Mouse (Mus musculus) thymus, postnatal 14 days (tissue): Measurements from ENCODE around the gene Hopx.

Source experiments
- DNase-seq: peaks from one replicate; pipeline ENCODE4 v3.0.0; 2021

Gene Hopx

GRCm38 (mm10) chr5:77114817-77115731 is at the start of gene Hopx:
Hopx (minus strand) TSS chr5:77115121.
- DNase-seq, result no peak

DNA sequence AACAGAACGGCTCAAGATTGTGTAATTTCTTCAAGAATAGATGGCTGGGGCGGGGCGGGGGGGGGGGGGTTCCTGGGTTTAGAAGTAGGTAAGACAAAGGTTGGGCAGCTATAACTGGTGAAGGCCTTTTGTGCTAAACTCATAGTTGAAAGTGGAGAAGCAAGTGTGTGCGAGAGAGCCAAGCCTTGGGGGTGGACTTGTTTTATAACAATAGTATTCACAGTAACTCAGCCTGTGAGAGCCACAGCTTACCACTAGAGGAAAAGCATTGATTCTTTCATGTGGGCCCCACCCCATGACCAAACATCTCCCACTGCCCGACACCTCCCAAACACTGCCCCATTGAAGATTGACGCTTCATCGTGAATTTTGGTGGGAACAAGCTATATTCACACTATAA is 48.7 kb upstream of the Hopx start:
- no peak for DNase-seq

- DNase-seq, result no peak
These were observed 47.6 kb upstream of the Hopx start for GRCm38 (mm10) chr5:77162566-77162965.

DNA sequence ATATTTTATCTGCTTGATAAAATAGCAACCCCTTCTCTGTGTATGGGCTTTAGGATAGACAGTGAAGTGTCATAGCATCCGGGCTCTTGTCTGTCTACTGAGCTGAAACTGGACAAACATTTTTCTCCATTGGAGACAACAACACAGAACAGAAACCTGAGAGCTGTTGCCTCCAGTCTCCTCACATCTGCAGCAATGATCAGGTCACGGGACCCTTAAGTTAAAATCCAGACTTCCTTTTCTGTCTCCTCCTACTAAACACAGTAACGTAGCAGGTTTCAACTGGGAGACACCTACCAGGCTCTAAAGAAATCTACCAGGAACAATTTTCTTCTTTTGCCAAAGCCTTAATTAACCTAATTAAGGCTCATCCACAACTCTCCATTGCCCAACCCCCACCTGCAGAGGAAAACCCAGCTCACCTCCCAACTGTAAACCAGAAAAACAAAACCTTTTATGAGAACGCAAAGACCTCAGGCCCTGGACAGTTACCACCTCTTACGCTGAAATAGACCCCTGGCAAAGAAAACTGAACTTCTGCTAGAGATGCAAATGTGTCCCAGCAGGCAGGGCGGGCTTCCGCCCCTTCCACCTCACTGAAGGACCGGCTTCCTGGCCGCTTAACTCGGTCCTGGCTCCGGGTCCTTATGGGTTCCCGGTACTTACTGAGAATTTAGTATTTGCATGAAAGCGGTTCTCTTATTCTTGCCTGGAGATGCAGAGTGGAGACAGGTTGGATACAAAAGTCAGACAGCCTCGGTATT is 43.0 kb upstream of the Hopx start:
- DNase-seq, result no peak

DNA sequence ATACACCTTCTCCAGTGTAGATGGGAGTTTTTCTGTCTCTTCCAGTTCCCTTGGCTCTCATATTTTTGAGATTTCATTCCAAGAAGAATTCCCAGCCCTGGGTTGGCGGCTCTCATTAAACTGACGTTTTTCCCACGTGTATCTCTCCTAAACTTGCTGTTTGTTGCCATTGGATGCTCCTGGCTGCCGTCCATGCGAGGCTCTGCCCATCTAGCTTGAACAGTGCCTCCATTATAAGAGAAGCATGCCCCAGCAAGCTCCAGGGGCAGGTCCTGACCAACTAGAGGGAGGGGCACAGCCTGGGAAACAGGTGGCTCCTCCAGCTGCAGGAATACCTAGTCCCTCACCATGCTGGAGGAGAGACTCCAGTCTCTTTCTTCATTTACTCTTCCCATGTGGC is 42.0 kb upstream of the Hopx start:
- no peak for DNase-seq

- DNase-seq, result no peak
These were observed 40.6 kb upstream of the Hopx start for GRCm38 (mm10) chr5:77155526-77155925.

DNA sequence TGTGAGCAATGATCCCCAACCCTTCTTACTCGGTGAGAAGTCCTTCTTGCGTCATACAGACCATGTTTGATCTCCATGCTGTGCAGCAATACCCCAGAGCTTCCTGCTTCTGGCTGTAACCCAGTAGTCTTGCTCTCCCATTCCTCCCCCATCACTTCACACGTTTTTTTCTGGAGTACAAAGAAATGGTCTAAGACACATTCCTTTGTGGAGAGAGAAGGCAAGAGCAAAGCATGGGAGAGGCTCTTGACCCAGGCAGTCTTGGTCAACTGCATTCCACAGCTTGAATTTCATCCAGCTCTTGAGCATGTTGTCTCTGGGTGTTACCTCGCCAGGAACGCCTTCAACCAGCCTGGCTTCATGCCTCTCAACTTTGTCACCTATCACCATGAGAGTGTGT is 39.9 kb upstream of the Hopx start:
- no peak for DNase-seq

DNA sequence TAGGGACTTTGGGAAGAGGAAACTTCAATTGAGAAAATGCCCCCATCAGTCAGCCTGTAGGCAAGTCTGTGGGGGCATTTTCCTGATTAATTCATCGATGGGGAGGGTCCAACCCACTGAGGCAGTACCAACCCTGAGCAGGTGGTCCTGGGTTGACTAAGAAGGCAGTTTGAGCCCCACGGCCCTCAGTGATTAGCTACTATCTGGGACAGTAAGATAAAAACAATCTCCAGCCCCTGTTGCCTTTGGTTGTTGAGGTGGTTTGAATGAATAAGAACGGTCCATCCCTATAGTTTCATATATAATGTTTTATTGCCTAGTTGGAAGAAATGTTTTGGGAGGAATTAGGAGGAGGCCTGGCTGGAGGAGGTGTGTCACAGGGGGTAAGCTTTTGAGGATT is 36.8 kb upstream of the Hopx start:
- no peak for DNase-seq

- DNase-seq, result no peak
These were observed 36.2 kb upstream of the Hopx start for GRCm38 (mm10) chr5:77151075-77151474.

DNA sequence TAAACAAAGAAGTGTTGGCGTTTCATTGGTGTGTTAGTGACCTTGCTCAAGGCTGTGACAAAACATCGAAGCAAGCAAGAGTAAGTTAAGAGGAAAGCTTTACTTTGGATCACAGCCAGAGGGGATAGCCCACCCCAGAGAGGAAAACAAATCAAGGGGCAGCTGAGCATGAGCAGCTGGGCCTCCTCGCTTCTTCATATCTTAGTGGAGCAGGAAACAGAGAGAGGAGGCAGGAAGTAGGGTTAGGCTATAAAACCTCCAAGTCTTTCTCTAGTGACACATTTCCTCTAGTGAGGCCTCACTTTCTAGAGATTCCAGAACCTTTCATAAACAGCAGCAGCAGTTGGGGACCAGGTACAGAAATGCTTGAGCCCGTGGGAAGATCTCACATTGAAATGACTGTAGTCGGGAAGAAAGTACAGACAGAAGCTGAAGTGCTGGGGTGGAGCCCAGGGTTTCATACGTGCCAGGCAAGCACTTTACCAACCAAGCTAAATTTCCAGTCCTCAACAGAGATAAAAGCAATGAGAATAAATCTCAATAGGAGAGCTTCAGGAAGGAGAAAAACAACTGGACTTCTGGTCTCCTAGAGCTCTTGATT is 33.2 kb upstream of the Hopx start:
- no peak for DNase-seq

GRCm38 (mm10) chr5:77146459-77147170 is 31.7 kb upstream of the Hopx start:
- no peak for DNase-seq

DNA sequence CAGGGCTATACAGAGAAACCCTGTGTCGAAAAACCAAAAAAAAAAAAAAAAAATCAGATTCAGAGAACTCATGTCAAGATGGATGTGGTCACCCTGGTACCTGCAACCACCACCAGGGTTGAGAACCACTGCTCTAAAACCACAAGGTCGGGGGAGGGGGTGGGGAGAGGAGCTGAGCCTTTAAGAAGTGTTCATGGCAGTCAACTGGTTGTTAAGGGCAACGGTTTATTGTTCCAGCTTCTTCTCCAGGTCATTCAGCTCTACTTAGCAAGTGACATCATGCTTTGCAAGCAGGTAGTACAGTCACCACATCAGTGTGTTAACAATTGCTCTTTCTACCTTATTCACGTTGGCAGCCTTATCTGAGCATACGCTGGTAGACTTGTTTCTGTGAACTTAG is 29.7 kb upstream of the Hopx start:
- no peak for DNase-seq

DNA sequence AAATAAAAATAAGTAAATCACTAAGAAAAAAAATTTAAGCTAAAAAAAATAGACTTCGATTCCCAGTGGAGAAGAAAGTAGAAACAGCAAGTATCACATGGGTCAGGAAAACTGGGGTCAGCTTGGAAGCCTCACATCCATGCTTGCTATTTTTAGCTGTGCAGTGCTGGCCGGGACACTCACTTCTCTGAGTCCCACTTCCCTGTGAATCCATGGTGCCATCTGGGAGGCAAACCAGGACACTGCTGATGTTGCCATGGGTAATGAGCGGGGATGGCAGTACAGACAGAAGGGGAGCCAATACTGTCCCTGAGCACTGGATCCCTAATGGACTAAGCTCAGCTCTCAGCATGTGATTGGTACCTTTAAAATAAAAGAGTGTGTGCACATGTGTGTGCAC is 28.2 kb upstream of the Hopx start:
- DNase-seq, result no peak

GRCm38 (mm10) chr5:77141336-77141735 is 26.4 kb upstream of the Hopx start:
- no peak for DNase-seq

- DNase-seq, result no peak
These were observed 25.9 kb upstream of the Hopx start for GRCm38 (mm10) chr5:77140861-77141260.

- peak; percentile 46 for DNase-seq
These were observed 25.2 kb upstream of the Hopx start for GRCm38 (mm10) chr5:77140108-77140507.

- no peak for DNase-seq
These were observed 22.9 kb upstream of the Hopx start for GRCm38 (mm10) chr5:77137701-77138265.

DNA sequence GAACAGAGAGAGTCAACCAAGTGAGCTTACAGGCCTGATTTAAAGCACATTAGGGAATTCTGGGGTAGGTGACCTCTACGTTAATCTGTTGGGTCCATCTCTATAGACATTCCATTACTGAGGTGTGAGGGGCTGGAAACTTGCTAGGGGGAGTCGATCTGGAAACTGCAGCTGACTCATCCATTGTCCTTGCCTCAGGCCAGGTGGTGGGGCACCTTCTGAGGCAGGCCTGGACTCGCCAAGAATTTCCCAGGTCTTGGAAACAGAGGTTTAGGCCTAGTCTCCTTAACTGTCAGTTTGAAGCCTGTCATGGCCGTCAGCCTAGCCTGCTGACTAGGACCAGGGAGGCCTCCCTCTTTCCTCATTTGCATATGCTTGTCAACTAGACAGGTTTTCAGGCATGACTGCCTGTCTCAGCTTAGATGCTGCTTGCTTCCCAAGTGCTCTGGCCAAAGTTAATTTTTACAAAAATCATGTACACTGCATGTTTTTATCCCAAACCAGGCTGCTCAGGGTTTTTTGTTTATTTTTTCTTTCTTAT is 21.8 kb upstream of the Hopx start:
- no peak for DNase-seq

DNA sequence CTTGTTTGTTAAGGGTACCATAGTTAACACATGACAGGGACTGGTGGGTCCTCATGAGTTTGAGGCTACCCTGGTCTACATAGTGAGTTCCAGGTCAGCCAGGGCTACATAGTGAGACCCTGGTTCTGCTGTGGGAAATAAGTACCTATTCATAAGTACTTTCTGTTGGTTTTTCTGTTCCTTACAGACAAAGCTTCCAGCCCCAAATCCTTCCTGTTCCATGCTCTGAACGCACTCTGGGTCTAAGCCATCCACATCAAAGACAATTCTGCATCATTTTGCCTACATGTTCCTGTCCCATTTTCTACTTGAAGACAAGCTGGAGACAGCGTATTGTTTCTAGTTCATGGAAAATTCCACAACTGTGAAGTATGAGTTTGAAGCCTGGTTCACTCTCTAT is 20.0 kb upstream of the Hopx start:
- no peak for DNase-seq

- peak; percentile 53 for DNase-seq
These were observed 19.5 kb upstream of the Hopx start for GRCm38 (mm10) chr5:77134465-77134864.

- no peak for DNase-seq
These were observed 19.0 kb upstream of the Hopx start for GRCm38 (mm10) chr5:77133960-77134359.

DNA sequence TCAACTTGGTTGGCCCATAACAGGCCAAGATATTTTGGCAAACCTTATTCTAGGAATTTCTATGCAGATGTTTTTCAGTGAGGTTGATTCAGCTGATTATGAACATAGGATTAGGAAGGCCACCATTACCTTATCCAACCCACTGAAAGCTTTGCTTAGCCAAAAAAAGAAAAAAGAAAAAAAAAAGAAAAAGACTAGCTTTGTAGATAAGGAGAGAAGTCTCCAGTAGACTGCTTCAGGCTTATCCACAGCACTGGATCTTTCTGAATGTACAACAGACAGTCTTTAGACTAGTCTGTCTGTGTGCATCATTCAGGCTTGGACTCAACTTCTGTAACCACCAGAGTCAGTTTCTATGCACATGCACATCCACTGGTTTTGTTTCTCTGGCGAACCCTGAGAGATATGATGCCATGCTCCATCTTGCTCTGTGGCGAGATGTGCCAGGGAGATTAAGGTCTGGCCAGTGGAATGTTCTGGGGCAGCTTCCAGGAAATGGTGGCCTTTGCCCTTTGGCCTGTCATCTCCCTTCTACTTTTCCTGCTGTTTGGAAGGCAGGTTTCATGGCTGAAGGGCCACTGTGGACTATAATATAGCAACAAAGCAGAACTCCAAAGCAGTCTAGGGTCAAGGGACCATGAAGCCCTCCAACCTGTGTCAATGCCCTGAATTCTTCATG is 17.7 kb upstream of the Hopx start:
- no peak for DNase-seq
